Mouse (Mus musculus) gastrocnemius, adult 18-20 months (tissue): Measurements from ENCODE around the gene Gna15. TPM values are rescaled to one million over a fixed set of nuclear protein-coding genes. Genes with fewer than 3 reads are reported as not detected.
A peak's percentile ranks its signal among the peaks of the same experiment; 100 is the strongest.

Experiments used
- DNase-seq: peaks from one replicate; pipeline ENCODE4 v3.0.0; 2021; ENCODE audit warnings: low spot score
- total RNA-seq, 2 experiments: library from RNA; stranded (reverse); gene quantifications; 2 replicates each; pipeline ENCODE4 v1.2.3; 2021

The Gna15 gene
- total RNA-seq, 2 experiments from 2014 or later: 0.53 to 0.57 TPM

DNA sequence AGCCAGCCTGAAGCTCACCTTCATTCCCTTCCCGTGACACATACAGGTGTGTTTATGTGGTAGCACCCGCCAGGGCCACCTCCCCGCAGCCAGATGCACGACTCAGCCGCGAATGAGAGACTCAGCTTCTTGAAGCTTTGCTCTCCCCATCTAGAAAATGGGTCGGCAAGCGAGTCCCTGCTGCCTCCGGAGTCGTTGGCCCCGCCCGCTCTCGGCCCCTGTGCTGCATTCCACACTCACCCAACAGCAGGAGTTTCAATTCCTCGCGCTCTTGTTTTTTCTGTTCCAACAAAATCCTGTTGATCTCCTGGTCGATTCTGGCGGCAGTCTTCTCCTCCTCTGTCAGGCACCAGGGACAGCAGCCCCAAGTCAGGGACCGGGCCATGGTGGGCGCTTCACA lies 455 bp downstream of the Gna15 start:
- DNase-seq: no peak

DNA sequence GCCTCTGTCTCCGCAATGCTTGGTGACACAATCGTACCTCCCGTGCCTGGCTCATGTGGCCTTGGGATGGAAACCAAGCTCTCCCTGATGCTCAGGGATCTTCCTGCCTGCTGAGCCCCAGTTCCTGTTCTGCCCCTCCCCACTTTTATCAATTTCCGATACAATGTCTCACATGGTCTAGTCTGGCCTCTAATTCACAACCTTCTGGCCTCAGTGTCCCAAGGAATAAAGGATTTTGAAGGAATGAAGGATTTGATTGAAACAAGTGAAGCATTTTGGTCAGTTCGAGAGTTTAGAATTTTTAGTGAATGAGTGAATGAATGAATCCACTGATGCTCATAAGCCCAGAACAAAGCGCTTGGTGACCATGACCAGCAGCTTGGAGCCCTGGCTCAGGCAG lies 883 bp downstream of the Gna15 start:
- no peak for DNase-seq

DNA sequence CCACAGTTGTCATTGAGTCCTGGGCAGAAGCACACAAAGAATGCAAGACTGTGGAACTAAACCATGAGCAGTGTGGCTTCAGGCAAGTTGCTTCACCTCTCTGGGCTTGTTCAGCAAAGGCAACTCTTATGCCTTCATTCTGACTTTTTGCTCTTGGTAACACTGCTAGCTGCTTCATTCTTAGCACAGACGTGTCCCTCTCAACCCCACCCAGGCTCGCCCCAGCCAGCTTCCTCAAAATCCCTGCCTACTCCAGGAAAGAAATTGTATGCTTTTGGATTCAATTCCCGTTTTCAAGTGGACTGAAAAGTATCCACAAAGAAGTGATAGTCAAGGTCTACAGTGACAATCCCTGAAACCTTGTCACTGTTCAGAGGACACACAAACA lies 4.1 kb downstream of the Gna15 start:
- DNase-seq: no peak

DNA sequence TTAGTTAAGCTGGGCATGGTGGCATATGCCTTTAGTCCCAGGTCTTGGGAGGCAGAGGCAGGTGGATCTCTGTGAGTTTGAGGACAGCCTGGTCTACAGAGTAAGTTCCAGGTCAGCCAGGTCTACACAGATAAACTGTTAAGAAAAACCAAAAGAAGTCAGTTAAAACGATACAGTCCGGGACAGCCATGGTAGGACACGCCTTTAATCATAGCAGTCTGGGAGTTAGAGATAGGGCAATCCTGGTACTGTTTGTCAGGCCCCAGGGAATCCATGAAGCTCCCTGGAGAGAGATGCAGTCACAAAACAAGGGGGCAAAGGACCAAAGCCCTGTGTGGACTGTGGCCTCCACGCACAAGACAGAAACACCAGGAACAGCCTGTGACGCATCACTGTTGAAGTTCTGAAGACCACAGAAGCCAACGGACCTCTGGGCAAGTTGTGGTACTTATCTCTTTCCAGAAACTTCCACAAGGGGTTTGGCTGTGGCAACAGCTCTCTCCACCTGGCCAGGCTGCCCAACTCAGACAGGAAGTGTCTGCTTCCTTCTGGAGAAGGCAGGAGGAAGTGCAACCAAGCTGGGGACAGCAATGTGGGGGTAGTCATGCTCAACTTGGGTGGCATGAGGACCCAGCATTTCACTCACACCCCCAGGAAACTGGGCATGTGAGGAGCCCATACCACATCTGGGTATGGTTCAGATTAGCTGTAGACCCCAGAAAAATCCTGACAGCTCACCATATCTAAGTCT lies 4.6 kb downstream of the Gna15 start:
- no peak for DNase-seq

DNA sequence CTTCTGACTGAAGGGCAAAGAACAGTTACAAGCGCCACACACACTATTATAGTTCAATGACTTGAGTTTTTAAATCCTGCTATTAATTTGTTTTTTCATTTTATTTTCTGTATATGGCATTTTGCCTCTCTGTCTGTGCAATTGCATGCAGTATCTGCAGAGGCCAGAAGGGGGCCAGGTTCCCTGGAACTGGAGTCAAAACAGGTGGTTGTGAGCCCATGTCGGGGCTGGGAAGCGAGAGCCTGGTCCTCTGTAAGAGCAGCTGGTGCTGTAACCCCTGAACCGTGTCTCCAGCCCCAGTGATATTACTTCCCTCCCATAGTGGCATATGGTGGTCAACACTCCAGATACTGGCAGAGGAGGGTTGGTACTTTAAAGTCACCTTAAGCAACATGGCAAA lies 5.5 kb downstream of the Gna15 start:
- DNase-seq: peak; percentile 71

DNA sequence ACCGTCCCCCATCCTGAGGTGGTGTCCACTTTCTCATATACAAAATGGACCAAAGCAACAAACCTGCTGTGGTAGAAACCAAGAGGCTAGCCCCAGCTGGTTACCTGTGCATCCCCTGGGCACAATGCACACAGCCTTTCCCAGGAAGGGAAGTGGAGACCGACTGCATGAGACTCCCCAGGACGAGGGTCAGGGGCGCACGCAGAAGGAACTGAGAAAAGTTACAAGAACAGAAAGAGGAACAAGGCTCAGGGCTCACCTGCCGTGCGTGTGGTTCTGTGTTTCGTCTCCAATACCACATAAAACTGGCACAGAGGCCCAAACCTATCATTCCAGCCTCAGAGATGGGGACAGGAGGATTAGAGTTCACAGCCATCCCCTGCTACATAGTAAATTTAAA lies 6.8 kb downstream of the Gna15 start:
- DNase-seq: no peak

DNA sequence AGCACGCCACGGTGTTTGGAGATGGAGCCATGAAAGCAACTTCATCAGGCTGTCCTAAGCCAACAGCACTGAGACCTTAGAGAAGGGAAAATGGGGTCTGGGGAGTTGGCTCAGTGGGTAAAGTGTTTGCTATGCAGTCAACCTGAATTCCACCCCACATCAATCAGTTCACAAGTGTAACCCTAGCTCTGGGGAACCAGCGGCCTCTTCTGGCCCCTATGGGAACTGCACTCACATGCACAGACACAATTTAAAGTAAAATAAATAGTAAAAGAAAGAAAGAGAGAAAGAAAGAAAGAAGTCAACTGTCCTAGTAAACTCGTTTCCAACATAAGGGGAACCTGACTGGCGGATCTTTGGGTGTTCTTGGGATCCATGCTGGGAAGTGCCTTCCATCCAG lies 10.2 kb downstream of the Gna15 start:
- DNase-seq: no peak

DNA sequence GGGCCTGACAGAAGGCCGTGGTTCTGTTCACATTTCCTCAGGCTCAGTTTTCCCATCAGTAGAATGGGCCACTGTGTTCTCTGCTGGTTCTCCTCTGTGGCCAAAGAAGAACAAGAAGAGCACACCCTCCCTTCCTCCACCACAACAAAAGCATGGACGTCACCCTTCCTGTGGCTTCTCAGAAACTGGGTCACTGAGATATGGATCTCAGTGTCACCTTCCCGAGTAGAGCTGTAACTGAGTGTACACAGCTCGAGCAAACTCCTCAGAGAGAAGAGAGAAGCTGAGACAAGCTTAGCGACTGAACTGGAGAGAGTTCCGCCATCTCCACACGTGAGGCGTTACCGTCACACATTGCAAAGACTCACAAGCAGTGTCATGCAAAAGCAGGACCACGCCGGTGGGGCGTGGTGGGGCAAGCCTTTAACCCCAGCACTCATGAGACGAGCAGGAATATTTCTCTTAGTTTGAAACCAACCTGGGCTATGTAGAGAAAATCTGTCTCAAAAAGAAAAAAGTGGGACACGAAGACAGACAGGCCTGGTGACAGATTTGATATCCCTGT lies 13.7 kb downstream of the Gna15 start:
- no peak for DNase-seq

DNA sequence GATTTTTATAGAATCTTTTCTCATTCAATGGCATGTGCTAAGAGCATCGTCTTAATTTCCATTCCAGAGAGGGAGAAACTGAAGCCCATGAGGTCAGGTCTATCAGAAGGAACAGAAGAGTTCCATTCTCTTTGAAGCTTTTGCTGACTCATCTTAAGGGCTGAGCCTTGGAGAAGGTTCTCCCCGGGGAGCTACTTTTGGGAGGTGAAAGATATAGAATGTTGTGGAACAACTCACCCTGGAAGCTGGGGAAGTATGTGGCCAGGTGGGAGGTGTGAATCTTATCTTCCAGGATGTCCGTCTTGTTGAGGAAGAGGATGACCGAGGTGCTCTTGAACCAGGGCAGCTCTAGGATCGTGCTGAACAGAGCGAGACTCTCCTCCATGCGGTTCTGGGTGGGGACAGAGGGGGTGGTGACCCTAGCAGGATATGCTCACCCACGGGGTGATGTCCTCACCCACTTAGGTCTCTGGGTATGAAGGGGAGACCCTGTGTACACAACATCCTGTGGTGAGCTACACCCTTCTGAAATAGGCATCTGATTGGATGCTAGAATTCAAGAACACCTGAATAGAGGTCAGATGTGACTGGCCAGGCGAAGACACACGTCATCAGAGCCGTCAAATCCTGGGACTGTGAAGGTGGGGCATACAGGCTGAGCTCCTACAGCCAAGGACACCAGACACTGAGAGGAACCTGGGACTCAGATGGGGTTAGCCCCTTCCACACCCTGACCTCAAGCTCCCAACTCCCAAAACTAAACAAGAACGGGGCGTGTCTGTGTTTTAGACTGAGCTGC lies 16.1 kb downstream of the Gna15 start:
- DNase-seq: no peak

DNA sequence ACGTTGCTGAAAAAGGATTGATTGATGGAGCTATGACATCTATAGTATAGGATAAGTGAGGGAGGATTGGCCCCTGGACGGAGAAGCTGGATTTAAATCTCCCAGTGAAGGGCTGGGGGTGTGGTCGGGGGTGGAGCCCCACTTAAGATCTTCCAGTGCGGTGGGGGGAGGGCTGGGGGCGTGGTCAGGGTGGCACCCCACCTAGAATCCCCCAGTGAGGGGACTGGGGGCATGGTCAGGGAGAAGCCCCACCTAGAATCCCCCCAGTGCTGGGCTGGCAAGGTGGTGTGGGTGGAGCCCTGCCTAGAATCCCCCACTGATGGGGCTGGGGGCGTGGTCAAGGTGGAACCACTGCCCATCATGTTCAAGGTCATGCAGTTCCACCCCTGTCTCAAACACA lies 16.9 kb downstream of the Gna15 start:
- DNase-seq: no peak

DNA sequence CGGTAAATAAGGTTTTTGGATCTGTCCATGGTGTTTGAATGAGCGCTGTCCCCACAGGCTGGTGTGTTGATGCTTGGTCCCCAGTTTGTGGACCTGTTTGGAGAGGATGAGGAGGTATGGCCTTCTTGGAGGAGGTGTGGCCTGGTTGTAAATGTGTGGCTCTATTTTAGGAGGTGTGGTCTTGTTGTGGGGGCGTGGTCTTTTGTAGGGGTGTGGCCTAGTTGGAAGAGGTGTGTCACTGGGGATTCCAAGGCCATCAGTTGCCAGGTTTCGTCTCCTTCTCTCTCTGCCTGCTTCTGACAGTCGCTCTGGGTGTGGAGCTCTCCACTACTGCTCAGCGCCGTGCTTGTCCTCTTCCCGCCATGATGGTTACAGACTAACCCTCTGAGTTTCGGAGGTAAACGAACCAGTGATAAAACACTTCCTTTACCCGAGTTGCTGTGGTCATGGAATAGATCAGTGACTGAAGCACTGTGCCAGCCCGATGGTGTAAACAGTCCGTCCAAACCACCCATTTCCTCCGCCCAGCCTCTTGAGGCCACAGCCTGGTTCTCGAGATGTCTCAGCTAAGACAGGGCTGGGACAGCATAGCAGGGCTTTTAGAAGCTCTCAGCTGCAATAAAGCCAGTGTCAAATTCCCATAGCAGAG lies 18.9 kb downstream of the Gna15 start:
- DNase-seq: no peak

DNA sequence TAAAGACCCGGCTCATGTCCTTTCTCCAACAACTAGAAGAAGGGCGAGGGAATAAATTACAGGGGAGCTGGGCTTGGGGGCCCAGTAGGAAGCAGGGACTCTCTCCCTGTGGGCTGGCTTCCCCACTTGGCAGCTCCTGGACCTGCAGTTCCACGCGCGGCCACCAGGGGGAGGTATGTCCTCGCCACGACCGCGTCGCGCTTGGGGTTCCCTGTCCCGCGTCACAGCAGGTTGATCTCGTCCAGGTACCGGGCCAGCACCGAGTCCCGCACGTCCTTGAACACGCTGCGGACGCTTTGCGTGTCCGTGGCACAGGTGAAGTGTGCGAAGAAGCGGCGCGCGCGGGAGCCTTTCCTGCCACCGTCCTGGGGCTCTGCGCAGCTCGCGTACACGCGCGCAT lies 21.4 kb downstream of the Gna15 start:
- DNase-seq: peak; percentile 90

DNA sequence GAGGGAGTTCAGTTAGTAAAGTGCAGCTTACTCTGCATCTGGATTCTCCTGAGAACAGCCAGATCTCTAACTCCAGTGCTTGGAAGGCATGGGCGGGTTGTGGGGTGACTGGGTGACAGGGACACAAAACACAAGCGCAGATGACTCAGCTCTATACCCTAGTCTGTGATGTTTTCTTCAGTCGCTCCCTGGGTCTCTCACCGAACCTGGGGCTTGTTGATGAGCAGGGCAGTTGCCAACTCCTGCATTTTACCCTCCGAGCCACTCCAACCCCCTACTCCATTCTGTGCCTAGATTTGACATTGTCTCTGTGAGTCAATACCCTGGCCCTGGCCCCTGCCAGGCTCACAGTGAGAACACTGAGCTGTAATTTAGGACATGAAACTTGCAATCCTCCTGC lies 22.2 kb downstream of the Gna15 start:
- no peak for DNase-seq

DNA sequence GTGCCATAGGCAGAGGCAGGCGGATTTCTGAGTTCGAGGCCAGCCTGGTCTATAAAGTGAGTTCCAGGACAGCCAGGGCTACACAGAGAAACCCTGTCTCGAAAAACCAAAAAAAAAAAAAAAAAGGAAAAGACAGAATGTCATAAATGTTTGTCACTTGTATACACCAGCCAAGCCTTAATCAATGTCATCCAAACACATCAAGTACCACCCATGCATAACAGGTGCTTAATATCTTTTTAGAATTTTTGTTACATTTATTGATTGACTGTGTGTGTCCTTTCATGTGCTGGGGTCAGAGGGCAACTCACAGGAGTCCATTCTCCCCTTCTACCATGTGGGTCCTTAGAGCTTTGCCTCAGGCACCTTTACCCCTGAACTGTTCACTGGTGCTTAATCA lies 24.0 kb downstream of the Gna15 start, which contains the start of gene S1pr4:
Gene S1pr4, minus strand, starts transcription at position 101 of the 400 bp plus-strand sequence.
- DNase-seq: no peak

DNA sequence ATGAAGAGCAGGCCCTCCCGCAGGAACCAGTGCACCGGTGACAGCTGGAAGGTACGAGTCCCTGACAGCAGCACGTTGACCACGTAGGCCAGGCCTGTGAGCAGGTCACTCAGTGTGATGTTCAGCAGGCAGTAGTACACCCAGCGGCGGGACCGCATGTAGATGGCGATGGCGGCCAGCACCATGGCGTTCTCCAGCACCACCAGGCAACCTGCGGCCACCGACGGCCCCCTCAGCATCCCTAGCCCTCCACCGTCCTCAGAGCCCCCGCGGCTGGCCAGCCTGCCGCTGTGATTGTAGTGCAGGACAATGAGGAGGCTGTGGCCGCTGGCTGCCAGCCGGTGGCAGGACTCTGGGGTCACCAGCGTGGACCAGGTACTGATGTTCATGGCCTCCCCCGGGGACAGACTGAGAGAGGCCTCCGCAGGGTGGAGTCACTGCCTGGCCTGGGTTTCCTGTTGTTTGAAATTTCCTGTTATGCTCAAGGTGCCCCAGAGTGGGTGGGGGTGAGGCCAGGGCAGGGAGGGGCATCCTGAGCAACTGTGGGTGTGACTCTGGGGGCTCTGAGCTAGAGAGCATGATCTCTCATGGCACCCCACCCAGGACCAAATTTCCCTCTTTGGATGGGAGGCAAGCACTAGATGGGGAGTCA lies 24.6 kb downstream of the Gna15 start:
- no peak for DNase-seq

DNA sequence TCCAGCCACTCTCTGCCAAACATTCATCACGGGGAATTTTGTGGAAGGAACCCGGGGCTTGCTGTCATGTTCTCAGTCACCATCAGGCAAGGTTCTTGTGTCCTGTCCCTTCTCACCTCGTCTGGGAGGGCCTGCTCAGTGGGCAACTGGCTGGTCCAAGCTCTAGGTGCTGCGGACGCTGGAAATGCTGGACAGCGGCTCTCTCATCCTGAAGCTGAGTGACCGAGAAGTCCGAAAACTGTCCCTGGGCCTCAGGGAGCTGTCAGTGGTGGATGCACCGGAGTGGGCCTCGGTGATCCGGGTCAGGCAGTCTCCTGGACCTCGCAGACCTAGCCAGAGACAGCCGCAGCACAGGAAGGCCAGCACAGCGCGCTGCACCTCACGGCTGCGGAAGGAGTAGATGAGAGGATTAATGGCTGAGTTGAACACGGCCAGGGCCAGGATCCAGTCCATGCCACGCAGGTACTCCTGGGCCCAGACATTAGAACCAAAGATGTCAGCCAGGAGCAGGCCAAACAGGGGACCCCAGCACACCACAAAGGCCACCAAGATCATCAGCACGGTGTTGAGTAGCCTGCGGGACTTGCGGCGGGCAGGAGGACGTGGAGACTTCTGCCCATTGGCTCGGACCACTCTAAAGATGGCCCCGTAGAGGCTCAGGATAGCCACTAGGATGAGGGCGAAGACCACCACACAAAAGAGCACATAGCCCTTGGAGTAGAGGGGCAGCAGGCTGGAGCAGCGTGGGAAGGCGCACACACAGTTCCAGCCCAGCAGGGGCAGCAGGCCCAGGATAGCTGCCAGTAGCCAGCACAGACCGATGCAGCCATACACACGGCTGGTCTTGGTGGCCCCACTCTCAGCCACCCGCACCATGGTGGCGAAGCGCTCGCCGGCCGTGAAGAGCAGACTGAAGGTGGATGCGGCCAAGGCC lies 25.4 kb downstream of the Gna15 start:
- DNase-seq: no peak

DNA sequence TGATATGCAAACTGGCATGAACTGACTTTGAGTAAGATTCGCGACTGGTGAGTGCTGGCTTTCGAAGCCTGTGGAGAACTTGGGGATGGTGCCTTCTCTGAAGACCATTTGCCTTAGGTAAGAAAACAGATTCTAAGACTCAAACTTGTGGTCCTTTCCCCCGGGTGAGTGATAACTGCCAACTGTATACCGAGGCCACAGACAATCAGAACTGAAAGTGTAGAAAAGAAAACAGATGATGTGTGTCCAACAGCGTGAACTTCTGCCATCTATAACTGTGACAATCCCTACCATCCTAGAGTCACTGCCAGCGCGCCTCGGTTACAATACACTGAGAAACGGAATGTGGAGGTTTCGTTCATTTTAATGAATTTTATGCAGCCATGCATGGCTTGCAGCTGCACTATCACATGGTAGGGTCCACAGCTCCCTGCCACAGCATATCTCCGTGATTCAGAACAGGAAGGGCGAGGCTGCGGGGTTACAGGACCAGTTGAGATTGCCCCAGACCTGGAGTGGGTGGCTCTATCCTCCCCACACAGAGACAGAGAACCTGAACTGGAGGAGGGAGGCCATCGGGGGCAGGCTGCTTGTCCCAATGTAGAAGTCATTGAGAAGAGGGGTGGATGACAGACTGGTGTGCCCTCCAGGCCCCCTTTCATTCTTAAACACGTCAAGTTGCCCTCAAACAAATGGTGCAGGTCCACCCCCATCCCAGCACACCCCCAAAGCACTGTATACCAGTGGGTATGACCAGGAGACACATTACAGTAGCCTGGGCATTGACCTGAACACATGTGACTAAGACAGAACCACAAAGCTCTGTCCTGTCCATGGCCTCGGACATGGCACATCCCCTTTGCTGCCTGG lies 26.4 kb downstream of the Gna15 start:
- DNase-seq: no peak

DNA sequence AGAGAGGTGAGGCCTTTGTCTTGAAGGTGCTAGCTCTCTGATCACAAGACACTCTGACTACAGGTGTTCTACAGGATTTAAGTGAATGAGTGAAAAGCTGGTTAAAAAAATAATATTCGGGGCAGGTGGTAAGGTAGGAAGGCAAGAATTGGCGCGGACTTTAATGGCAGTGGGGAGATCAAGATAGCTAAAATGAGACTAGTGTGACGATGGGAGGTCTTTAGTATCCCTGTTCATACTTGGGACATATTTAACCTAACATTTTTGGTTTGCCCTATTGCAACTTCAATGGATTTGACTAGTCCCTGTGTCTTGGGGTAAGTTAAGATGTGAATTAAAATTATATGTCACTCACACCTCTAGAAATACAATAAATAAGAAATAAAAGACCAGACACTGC lies 27.1 kb downstream of the Gna15 start:
- no peak for DNase-seq

DNA sequence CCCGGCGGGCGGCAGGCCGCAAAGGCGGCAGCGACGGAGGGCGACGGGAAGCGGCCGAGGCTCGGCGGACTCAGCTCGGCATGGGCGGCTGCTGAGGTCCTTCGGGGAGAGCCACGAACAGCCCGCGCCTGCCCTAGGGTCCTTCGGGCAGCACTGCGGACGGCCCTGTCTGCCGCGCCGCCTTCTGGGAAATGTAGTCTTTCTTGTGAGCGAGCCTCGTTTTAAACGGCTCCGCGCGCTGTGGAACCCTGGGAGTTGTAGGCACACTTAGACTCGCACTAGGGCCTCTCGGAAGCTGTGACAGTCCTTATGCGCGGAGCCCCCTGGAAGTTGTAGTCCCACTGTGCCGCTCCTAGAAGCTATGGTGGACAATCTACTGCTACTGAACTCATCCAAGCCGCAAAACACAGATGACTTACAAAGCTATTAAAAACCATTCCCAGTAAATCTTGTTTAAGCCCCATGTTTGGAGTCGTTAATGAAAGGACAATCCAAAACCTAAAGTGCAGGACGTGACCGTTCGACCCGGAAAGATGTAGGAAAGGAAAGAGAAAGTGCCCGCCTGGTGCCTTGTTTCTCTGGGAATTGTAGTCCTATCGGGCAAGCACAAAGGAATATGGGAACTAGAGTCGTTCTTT lies 27.6 kb downstream of the Gna15 start, which contains the start of gene Ncln:
Gene Ncln, minus strand, starts transcription at position 129 of the 638 bp plus-strand sequence.
- DNase-seq: peak; percentile 99
